Mouse (Mus musculus): ENCODE results near the gene Thegl. TPM values are rescaled to one million over a fixed set of nuclear protein-coding genes. Genes with fewer than 3 reads are reported as not detected.

Thegl gene
- polyA plus RNA-seq, 1 experiment from 2014 or later, result not detected

DNA sequence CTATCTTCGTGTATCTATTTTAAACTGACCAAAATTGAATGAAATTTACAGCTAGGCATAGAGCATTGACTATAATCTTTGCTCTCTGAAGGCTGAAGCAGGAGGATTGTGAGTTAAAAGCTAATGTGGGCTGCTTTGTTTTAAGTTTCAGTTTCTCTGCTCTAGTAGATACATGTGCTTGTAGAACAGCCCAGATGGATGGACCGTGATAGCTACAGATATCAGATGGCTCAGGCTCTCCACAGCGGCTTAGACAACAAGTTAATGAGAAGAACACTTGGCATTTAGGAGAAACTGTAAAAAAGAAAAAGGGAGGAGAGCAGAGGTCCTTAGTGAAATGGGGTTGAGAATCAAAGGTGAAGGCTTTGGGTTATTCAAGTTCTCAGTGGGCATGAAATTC is 25.0 kb upstream of the Thegl start:
- no peaks in the 10 kb centered on the region for H3K27me3 ChIP-seq (ENCODE audit: control insufficient read depth, insufficient read depth, low read length)
- H3K36me3 ChIP-seq (ENCODE audit: control insufficient read depth, insufficient read depth, low read length), result peaks cover 80% of the 10 kb centered on the region
- WGBS, result 81% methylated on average over 3 of the region's 3 CpGs
- H3K9ac ChIP-seq (ENCODE audit: low read depth, low read length), result no peak overlapping the region
- no peak for ATAC-seq (ENCODE audit: low FRiP score, low TSS enrichment)
- H3K4me1 ChIP-seq (ENCODE audit: control insufficient read depth, insufficient read depth, low read length), result no peaks in the 10 kb centered on the region
- no peak overlapping the region for H3K27ac ChIP-seq (ENCODE audit: low read depth, low read length)
- H3K9me3 ChIP-seq (ENCODE audit: control insufficient read depth, low read length), result no peaks in the 10 kb centered on the region
- H3K4me2 ChIP-seq (replicated peaks; ENCODE audit: low read depth, low read length), result no peak overlapping the region
- no peak overlapping the region for H3K4me3 ChIP-seq (ENCODE audit: low read length)

DNA sequence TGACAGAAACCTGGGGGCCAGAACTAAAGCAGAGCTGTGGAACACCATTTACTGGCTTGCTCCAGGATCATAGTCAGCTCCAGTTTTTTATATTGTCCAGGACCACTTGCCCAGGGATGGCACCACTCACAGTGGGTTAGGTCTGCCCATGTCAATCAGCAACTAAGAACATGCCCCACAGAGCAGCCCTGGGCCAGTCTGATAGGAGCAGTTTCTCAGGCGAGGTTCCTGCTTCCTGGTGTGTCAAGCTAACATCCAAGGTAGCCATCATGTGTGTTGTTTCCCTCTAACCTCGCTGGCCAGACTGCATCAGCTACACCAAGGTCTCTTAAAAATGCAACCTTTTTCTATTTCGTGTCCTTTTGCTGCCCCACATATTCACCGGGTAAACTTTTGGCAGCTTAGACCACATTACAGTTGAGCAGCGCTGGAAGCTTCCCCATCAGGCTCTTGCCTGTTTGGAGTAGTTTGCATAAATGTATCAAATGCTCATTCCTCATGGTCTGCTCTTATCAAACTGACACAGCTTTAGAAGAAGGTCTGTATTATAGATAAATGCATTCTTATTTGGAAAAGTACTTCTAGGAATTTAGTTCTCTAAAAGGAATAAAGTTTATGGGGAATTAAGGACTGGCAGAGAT is 22.5 kb upstream of the Thegl start:
- H3K4me3 ChIP-seq (ENCODE audit: low read length), result no peak overlapping the region
- no peak overlapping the region for H3K9ac ChIP-seq (ENCODE audit: low read depth, low read length)
- peaks cover 87% of the 10 kb centered on the region for H3K36me3 ChIP-seq (ENCODE audit: control insufficient read depth, insufficient read depth, low read length)
- no peak overlapping the region for H3K27ac ChIP-seq (ENCODE audit: low read depth, low read length)
- H3K4me2 ChIP-seq (replicated peaks; ENCODE audit: low read depth, low read length), result no peak overlapping the region
- 91% methylated on average over 5 of the region's 5 CpGs for WGBS
- no peaks in the 10 kb centered on the region for H3K27me3 ChIP-seq (ENCODE audit: control insufficient read depth, insufficient read depth, low read length)
- H3K4me1 ChIP-seq (ENCODE audit: control insufficient read depth, insufficient read depth, low read length), result no peaks in the 10 kb centered on the region
- ATAC-seq (ENCODE audit: low FRiP score, low TSS enrichment), result no peak
- H3K9me3 ChIP-seq (ENCODE audit: control insufficient read depth, low read length), result no peaks in the 10 kb centered on the region

DNA sequence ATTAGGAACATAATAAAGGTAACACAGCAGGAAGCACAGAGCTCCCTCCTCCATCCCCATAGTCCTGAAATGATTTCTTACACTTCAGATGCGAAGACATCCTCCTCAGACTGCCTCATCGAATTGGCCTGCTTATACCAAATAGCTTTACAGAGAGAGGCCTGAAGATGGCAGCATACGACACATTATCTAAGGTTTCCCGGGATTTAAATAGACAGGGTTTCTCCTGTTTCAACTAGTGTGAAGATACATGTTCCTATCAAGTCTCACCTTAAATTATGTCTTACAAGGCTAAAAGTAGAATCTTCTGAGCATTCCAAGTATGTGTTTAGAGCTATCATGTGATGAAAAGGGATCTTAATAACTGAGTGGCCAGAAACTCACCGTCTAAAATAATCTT is 17.4 kb upstream of the Thegl start:
- H3K9ac ChIP-seq (ENCODE audit: low read depth, low read length), result no peak overlapping the region
- H3K36me3 ChIP-seq (ENCODE audit: control insufficient read depth, insufficient read depth, low read length), result peaks cover 64% of the 10 kb centered on the region
- ATAC-seq (ENCODE audit: low FRiP score, low TSS enrichment), result no peak
- no peaks in the 10 kb centered on the region for H3K27me3 ChIP-seq (ENCODE audit: control insufficient read depth, insufficient read depth, low read length)
- WGBS, result 49% methylated on average over 5 of the region's 5 CpGs
- H3K4me1 ChIP-seq (ENCODE audit: control insufficient read depth, insufficient read depth, low read length), result no peaks in the 10 kb centered on the region
- no peak overlapping the region for H3K4me3 ChIP-seq (ENCODE audit: low read length)
- H3K27ac ChIP-seq (ENCODE audit: low read depth, low read length), result no peak overlapping the region
- H3K9me3 ChIP-seq (ENCODE audit: control insufficient read depth, low read length), result no peaks in the 10 kb centered on the region; the same call in 1 of the 2 replicates
- H3K4me2 ChIP-seq (replicated peaks; ENCODE audit: low read depth, low read length), result no peak overlapping the region

DNA sequence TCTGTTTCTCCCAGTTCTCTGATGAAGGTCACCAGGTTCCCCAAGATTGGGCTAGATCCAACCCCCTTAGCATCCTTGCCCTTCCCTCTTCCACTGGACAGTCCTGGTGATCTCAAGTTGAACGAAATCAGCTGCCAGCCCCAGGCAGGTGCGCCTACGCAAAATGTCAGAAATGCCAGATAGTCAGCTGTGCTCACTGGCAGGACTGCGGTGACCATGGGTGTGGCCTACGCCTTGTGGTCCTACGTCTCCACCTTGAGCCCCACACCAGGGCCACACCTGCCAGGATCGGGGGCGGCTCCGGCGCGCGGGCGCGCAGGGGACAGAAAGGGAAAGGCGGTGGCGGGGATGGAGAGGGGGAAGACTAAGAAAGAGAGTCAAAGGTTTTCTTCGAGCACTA is 14.6 kb upstream of the Thegl start:
- 91% methylated on average over 17 of the region's 17 CpGs for WGBS
- peaks cover 38% of the 10 kb centered on the region for H3K36me3 ChIP-seq (ENCODE audit: control insufficient read depth, insufficient read depth, low read length)
- ATAC-seq (ENCODE audit: low FRiP score, low TSS enrichment), result no peak

DNA sequence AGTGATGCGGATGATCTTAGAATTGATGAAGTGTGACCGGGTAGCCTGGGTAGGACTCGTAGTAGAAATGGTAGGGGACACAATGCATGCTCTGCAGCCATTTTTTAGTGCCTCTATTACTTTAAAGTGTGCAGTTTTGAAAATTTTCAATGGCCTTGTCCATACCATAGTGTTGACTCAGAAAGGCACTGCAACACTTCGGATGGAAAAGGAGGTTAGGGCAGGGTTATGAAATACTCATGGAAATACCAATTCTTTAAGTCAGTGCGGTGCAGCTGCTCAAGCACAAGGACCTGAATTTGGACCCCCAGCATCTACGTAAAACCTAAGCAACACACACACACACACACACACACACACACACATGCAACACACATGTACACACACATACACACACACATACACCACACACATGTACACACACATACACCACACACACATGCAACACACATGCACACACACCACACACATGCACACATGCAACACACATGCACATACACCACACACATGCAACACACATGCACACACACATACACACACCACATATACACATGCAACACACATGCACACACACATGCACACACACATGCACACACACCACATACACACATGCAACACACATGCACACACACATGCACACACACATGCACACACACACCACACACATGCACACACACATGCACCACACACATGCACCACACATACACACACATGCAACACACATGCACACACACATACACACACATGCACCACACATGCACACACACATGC is 11.6 kb upstream of the Thegl start, which contains the start of gene Arl9:
TSS of gene Arl9 (plus strand) at position 5 of the 771 bp plus-strand sequence.
- Histone ChIP-seq H3K36me3 (ENCODE audit: control insufficient read depth, insufficient read depth, low read length) (peaks cover 10% of the 10 kb centered on the region; the same call in 1 of the 2 replicates), H3K27me3 (ENCODE audit: control insufficient read depth, insufficient read depth, low read length) (no peaks in the 10 kb centered on the region), H3K4me2 (replicated peaks; ENCODE audit: low read depth, low read length) (no peak within 1 kb of the TSS), H3K9ac (ENCODE audit: low read depth, low read length) (no peak within 1 kb of the TSS), H3K27ac (ENCODE audit: low read depth, low read length) (no peak within 1 kb of the TSS), H3K4me1 (ENCODE audit: control insufficient read depth, insufficient read depth, low read length) (no peaks in the 10 kb centered on the region), H3K4me3 (ENCODE audit: low read length) (no peak within 1 kb of the TSS), H3K9me3 (ENCODE audit: control insufficient read depth, low read length) (no peaks in the 10 kb centered on the region; the same call in 1 of the 2 replicates)
- no peak for ATAC-seq (ENCODE audit: low FRiP score, low TSS enrichment)
- WGBS, result 90% methylated on average over 6 of the region's 6 CpGs

More for the DNA sequence above, 14.6 kb upstream of the Thegl start:
- H3K27me3 ChIP-seq (ENCODE audit: control insufficient read depth, insufficient read depth, low read length), result no peaks in the 10 kb centered on the region
- no peak overlapping the region for H3K4me3 ChIP-seq (ENCODE audit: low read length)
- H3K9ac ChIP-seq (ENCODE audit: low read depth, low read length), result no peak overlapping the region
- no peak overlapping the region for H3K27ac ChIP-seq (ENCODE audit: low read depth, low read length)
- H3K9me3 ChIP-seq (ENCODE audit: control insufficient read depth, low read length), result no peaks in the 10 kb centered on the region; the same call in 1 of the 2 replicates
- H3K4me1 ChIP-seq (ENCODE audit: control insufficient read depth, insufficient read depth, low read length), result no peaks in the 10 kb centered on the region
- H3K4me2 ChIP-seq (replicated peaks; ENCODE audit: low read depth, low read length), result no peak overlapping the region

DNA sequence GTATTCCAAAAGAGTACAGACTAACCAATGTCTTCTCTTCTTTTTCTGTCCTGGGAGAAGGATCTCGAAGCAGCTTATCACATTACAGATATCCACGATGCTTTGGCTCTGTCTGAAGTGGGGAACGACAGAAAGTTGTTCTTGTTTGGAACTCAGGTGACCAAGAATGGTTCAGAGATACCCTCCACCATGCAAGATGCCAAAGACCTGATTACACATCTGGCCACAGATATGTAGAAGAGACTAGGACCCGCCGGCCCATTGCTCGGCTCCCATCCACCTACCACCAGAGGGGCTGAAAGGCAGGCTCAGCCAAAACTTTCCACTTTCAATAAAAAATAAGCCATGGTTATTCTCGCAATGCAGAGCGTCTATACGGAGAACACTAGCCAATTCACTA is 5.5 kb upstream of the Thegl start:
- Histone ChIP-seq H3K36me3 (ENCODE audit: control insufficient read depth, insufficient read depth, low read length) (no peaks in the 10 kb centered on the region), H3K27ac (ENCODE audit: low read depth, low read length) (no peak overlapping the region), H3K9ac (ENCODE audit: low read depth, low read length) (no peak overlapping the region), H3K4me3 (ENCODE audit: low read length) (no peak overlapping the region), H3K4me2 (replicated peaks; ENCODE audit: low read depth, low read length) (no peak overlapping the region), H3K27me3 (ENCODE audit: control insufficient read depth, insufficient read depth, low read length) (no peaks in the 10 kb centered on the region), H3K9me3 (ENCODE audit: control insufficient read depth, low read length) (no peaks in the 10 kb centered on the region), H3K4me1 (ENCODE audit: control insufficient read depth, insufficient read depth, low read length) (no peaks in the 10 kb centered on the region)
- ATAC-seq (ENCODE audit: low FRiP score, low TSS enrichment), result no peak
- 93% methylated on average over 9 of the region's 9 CpGs for WGBS

DNA sequence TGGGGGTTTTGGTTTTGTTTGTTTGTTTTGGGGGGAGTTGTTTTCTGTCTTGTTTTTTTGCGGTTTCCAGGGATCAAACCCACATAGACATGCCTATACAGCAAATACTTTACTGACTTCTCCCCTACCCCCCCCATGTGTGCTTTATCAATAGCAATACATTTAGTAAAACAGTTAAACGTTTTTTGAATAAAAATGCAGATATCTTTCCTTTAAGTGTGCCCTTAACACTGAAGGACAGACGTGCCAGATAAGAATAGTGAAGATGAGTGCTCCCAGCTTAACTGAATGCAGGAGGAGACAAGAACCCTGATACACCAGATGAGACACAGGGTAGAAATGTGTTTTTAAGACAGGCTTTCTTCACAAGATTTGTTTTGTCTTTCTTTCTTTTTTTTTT is 4.7 kb upstream of the Thegl start:
- no peak overlapping the region for H3K9ac ChIP-seq (ENCODE audit: low read depth, low read length)
- H3K9me3 ChIP-seq (ENCODE audit: control insufficient read depth, low read length), result no peaks in the 10 kb centered on the region
- no peak overlapping the region for H3K4me3 ChIP-seq (ENCODE audit: low read length)
- H3K36me3 ChIP-seq (ENCODE audit: control insufficient read depth, insufficient read depth, low read length), result no peaks in the 10 kb centered on the region
- no peaks in the 10 kb centered on the region; the same call in 1 of the 2 replicates for H3K4me1 ChIP-seq (ENCODE audit: control insufficient read depth, insufficient read depth, low read length)
- WGBS, result 65% methylated on average over 3 of the region's 3 CpGs
- H3K27me3 ChIP-seq (ENCODE audit: control insufficient read depth, insufficient read depth, low read length), result no peaks in the 10 kb centered on the region
- ATAC-seq (ENCODE audit: low FRiP score, low TSS enrichment), result no peak
- no peak overlapping the region for H3K4me2 ChIP-seq (replicated peaks; ENCODE audit: low read depth, low read length)
- no peak overlapping the region for H3K27ac ChIP-seq (ENCODE audit: low read depth, low read length)

DNA sequence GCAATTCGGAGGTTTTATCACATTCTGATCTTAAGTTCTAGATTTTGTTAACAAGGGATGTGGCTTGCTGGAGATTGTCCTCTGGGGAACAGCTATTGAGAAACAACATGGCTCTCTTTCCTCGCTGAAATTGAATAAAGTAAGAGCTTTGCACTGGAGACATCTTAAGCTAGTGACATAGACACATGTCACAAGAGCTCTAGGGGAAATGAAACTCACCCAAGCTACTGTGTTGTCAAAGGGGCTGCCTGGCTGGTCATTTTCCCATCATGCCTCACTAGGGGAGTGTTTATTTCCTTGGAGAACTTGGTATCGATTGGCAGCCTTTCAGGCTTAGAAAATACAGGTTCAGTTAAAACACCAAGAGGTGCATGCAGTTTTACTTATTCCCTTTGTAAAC is 2.7 kb upstream of the Thegl start:
- WGBS, result 76% methylated on average over 3 of the region's 3 CpGs
- ATAC-seq (ENCODE audit: low FRiP score, low TSS enrichment), result no peak

DNA sequence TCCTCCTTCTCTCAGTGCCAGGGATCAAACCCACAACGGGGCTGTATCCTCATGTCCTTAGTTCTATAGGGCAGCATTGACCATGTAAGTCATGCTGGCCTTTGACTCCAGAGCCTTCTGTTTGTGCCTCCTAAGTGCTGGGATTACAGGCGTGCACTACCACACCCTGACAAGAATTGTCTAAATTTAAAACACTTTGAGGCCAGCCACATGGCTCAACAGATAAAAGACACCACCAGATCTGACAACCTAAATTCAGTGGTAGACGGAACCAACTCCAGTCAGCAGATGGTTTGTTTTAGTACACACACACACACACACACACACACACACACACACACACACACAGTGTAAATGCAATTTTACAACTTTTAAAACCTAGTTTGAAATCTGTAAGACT is 12.2 kb downstream of the Thegl start:
- 0 out of 2 replicates have a peak, but pooled peaks cover 2% of the 10 kb centered on the region for H3K9me3 ChIP-seq (ENCODE audit: control insufficient read depth, low read length)
- no peaks in the 10 kb centered on the region for H3K36me3 ChIP-seq (ENCODE audit: control insufficient read depth, insufficient read depth, low read length)
- no peak overlapping the region for H3K4me2 ChIP-seq (replicated peaks; ENCODE audit: low read depth, low read length)
- WGBS, result 88% methylated on average over 3 of the region's 3 CpGs
- no peak overlapping the region for H3K4me3 ChIP-seq (ENCODE audit: low read length)
- no peak overlapping the region for H3K27ac ChIP-seq (ENCODE audit: low read depth, low read length)
- no peak overlapping the region for H3K9ac ChIP-seq (ENCODE audit: low read depth, low read length)
- H3K27me3 ChIP-seq (ENCODE audit: control insufficient read depth, insufficient read depth, low read length), result no peaks in the 10 kb centered on the region
- no peak for ATAC-seq (ENCODE audit: low FRiP score, low TSS enrichment)
- H3K4me1 ChIP-seq (ENCODE audit: control insufficient read depth, insufficient read depth, low read length), result no peaks in the 10 kb centered on the region

More for the DNA sequence above, 2.7 kb upstream of the Thegl start:
- no peak overlapping the region for H3K4me3 ChIP-seq (ENCODE audit: low read length)
- no peaks in the 10 kb centered on the region for H3K9me3 ChIP-seq (ENCODE audit: control insufficient read depth, low read length)
- H3K27me3 ChIP-seq (ENCODE audit: control insufficient read depth, insufficient read depth, low read length), result no peaks in the 10 kb centered on the region; the same call in 1 of the 2 replicates
- no peaks in the 10 kb centered on the region; the same call in 1 of the 2 replicates for H3K4me1 ChIP-seq (ENCODE audit: control insufficient read depth, insufficient read depth, low read length)
- no peaks in the 10 kb centered on the region for H3K36me3 ChIP-seq (ENCODE audit: control insufficient read depth, insufficient read depth, low read length)
- no peak overlapping the region for H3K4me2 ChIP-seq (replicated peaks; ENCODE audit: low read depth, low read length)
- no peak overlapping the region for H3K27ac ChIP-seq (ENCODE audit: low read depth, low read length)
- H3K9ac ChIP-seq (ENCODE audit: low read depth, low read length), result no peak overlapping the region

Measured in kidney, embryonic 14.5 days (tissue).